Mouse (Mus musculus) stomach, embryonic 16.5 days (tissue): ENCODE results near the gene Ccl28. TPM values are rescaled to one million over a fixed set of nuclear protein-coding genes. Genes with fewer than 3 reads are reported as not detected.

Experiments used
- ATAC-seq: fragments of 200-750 bp; cut with Nextera tagmentation; 2 replicates; pipeline ENCODE4 v1.8.0; 2017; ENCODE audit warnings: moderate number of reproducible peaks, moderate TSS enrichment; ENCODE audit not compliant: insufficient read depth, low FRiP score
- H3K27ac ChIP-seq: fragments of 300-500 bp; sonication (generic); 2 replicates; pipeline ENCODE4 v1.5.1; 2014; ENCODE audit warnings: low read length
- H3K27me3 ChIP-seq: fragments of 300-500 bp; sonication (generic); 2 replicates; pipeline ENCODE4 v1.6.1; 2014; ENCODE audit warnings: low read length, control low read depth, mixed read lengths; ENCODE audit not compliant: control insufficient read depth, insufficient read depth
- H3K36me3 ChIP-seq: fragments of 300-500 bp; sonication (generic); 2 replicates; pipeline ENCODE4 v1.6.1; 2014; ENCODE audit warnings: low read length; ENCODE audit not compliant: control insufficient read depth, insufficient read depth
- H3K4me1 ChIP-seq: fragments of 300-500 bp; sonication (generic); 2 replicates; pipeline ENCODE4 v1.6.1; 2014; ENCODE audit warnings: low read length, control low read depth, mixed read lengths; ENCODE audit not compliant: control insufficient read depth, insufficient read depth
- H3K4me2 ChIP-seq: fragments of 300-500 bp; sonication (generic); 2 replicates; pipeline ENCODE4 v1.6.1; 2014; ENCODE audit warnings: low read depth, low read length, mixed read lengths
- H3K4me3 ChIP-seq: fragments of 300-500 bp; sonication (generic); replicated peaks from 2 replicates; pipeline ENCODE4 v1.5.1; 2014; ENCODE audit warnings: mild to moderate bottlenecking, low read length
- H3K9ac ChIP-seq: fragments of 300-500 bp; sonication (generic); 2 replicates; pipeline ENCODE4 v1.6.1; 2014; ENCODE audit warnings: low read length
- H3K9me3 ChIP-seq: fragments of 300-500 bp; sonication (generic); replicated peaks from 2 replicates; pipeline ENCODE4 v1.6.1; 2016; ENCODE audit warnings: low read length, control low read depth; ENCODE audit not compliant: control insufficient read depth
- WGBS: fragments of 180-500 bp; shearing (Covaris S2); extraction: QIAGEN DNeasy Blood & Tissue Kit; methylation state at CpG from one replicate; pipeline ENCODE4 v1.1.7; 2014; 5-methylcytosine and 5-hydroxymethylcytosine counted together
- polyA plus RNA-seq: library from polyadenylated mRNA; unstranded; fragments of >200 nt; fragmentation: Nextera tagmentation; extraction: Ambion mirVana; gene quantifications from 2 replicates; pipeline ENCODE4 v1.2.1, GENCODE M21; 2015

The Ccl28 gene
- polyA plus RNA-seq, 1 experiment from 2014 or later = 0.08 TPM

GRCm38 (mm10) chr13:119695676-119696075 lies 72.1 kb downstream of the Ccl28 start:
- H3K27ac ChIP-seq = peak overlapping the region; percentile 71; the same call in 1 of the 2 replicates
- peak; percentile 45; the same call in 1 of the 2 replicates for ATAC-seq
- H3K9ac ChIP-seq = peak overlapping the region; percentile 43; the same call in 1 of the 2 replicates

DNA sequence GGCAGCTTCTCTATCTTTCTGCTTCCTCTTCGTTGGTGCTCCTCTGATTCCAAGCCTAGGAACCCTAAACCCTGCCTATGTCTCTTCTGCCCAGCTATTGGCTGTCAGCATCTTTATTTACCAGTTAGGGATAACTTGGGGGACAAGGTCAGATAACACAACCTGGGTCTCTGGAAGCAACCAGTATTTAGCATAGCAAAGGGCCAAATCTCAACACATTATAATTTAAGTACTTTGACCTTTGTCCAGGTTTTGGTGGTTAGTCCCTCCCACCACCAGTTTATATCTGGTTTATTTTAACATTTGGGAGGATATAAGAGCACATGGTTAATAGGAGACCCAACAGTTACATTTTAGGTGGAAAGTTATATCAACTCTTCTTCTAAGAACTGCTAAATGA lies 72.9 kb downstream of the Ccl28 start:
- H3K36me3 ChIP-seq = peaks cover 12% of the 10 kb centered on the region
- H3K27me3 ChIP-seq = no peaks in the 10 kb centered on the region
- no peak for ATAC-seq
- H3K4me3 ChIP-seq = no peak overlapping the region
- WGBS = 58% methylated on average over 1 of the region's 1 CpGs
- H3K4me2 ChIP-seq = no peak overlapping the region
- H3K27ac ChIP-seq = no peak overlapping the region
- H3K9me3 ChIP-seq = no peaks in the 10 kb centered on the region
- peaks cover 22% of the 10 kb centered on the region for H3K4me1 ChIP-seq
- no peak overlapping the region for H3K9ac ChIP-seq

More at GRCm38 (mm10) chr13:119695676-119696075, 72.1 kb downstream of the Ccl28 start:
- WGBS = 62% methylated on average over 4 of the region's 4 CpGs
- Histone ChIP-seq H3K4me1 (peaks cover 22% of the 10 kb centered on the region), H3K36me3 (peaks cover 7% of the 10 kb centered on the region), H3K4me2 (peak overlapping the region; percentile 25; the same call in 1 of the 2 replicates), H3K27me3 (no peaks in the 10 kb centered on the region), H3K9me3 (no peaks in the 10 kb centered on the region), H3K4me3 (no peak overlapping the region; the same call in 1 of the 2 replicates)

DNA sequence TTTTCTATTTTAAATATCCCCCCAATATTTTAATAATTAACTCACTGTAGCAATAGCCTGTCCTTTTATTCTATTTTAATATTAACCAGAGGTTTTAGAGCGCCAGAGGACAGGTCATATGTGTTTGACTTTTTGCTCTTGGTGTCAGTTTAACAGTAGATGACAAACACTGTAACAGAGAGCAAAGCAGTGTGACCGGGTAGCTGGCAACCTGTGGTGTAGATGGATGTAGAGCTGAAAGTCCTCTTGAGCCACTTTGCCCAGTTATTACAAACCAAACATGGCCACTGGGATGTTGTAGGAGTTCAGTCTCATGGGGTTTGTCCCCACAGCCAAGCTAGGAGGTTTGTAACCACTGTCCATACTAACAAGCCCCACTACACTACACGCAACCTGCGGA lies 74.8 kb downstream of the Ccl28 start:
- ATAC-seq = no peak
- no peaks in the 10 kb centered on the region for H3K9me3 ChIP-seq
- WGBS = 82% methylated on average over 4 of the region's 4 CpGs
- peaks cover 24% of the 10 kb centered on the region for H3K36me3 ChIP-seq
- H3K4me2 ChIP-seq = no peak overlapping the region
- no peak overlapping the region for H3K9ac ChIP-seq
- H3K4me3 ChIP-seq = no peak overlapping the region
- H3K4me1 ChIP-seq = peaks cover 13% of the 10 kb centered on the region; the same call in 1 of the 2 replicates
- no peak overlapping the region for H3K27ac ChIP-seq
- no peaks in the 10 kb centered on the region for H3K27me3 ChIP-seq

Other genes starting within 250 kb of the Ccl28 start
- gene Paip1, start 195.2 kb upstream of the Ccl28 start, polyA plus RNA-seq = 57.0 and 64.1 TPM in 2 replicates
- 49.5 and 50.8 TPM in 2 replicates for gene 4833420G17Rik, start 161.1 kb upstream of the Ccl28 start, polyA plus RNA-seq
- gene Tmem267, start 135.8 kb upstream of the Ccl28 start, polyA plus RNA-seq = 0.71 and 0.99 TPM in 2 replicates
- gene 3110070M22Rik, start 135.4 kb upstream of the Ccl28 start, polyA plus RNA-seq = 1.2 and 1.4 TPM in 2 replicates
- gene Hmgcs1, start 66.6 kb downstream of the Ccl28 start, polyA plus RNA-seq = 209 and 223 TPM in 2 replicates
- gene Nim1k, start 132.1 kb downstream of the Ccl28 start, polyA plus RNA-seq = 0.75 and 0.77 TPM in 2 replicates
- 22.9 and 30.2 TPM in 2 replicates for gene Zfp131, start 167.1 kb downstream of the Ccl28 start, polyA plus RNA-seq
- not detected in 2 replicates for gene AF067063, start 206.4 kb downstream of the Ccl28 start, polyA plus RNA-seq
- gene D13Ertd608e, start 212.2 kb downstream of the Ccl28 start, polyA plus RNA-seq = not detected in 2 replicates